Mouse (Mus musculus) limb, embryonic 14.5 days (tissue): ENCODE measurements around the gene Dut. TPM values are rescaled to one million over a fixed set of nuclear protein-coding genes. Genes with fewer than 3 reads are reported as not detected.
A peak's percentile ranks its signal among the peaks of the same experiment; 100 is the strongest.

Source experiments
- ATAC-seq: fragments of 200-750 bp; cut with Nextera tagmentation; 2 replicates; pipeline ENCODE4 v1.8.0; 2017; ENCODE audit warnings: low read depth, moderate number of reproducible peaks, moderate TSS enrichment; ENCODE audit not compliant: low FRiP score
- DNase-seq: peaks from one replicate; pipeline ENCODE4 v3.0.0-alpha.2; 2015; ENCODE audit warnings: low spot score
- H3K27ac ChIP-seq: fragments of 300-500 bp; sonication (generic); replicated peaks from 2 replicates; pipeline ENCODE4 v1.5.1; 2014; ENCODE audit warnings: low read depth, mild to moderate bottlenecking, low read length, moderate library complexity, mixed read lengths
- H3K27me3 ChIP-seq: fragments of 300-500 bp; sonication (generic); 2 replicates; pipeline ENCODE4 v1.6.1; 2014; ENCODE audit warnings: low read length, mixed read lengths; ENCODE audit not compliant: control insufficient read depth, insufficient read depth
- H3K36me3 ChIP-seq: fragments of 300-500 bp; sonication (generic); 2 replicates; pipeline ENCODE4 v1.6.1; 2014; ENCODE audit warnings: mild to moderate bottlenecking, low read length, moderate library complexity, mixed read lengths; ENCODE audit not compliant: control insufficient read depth, insufficient read depth
- H3K4me1 ChIP-seq: fragments of 300-500 bp; sonication (generic); 2 replicates; pipeline ENCODE4 v1.6.1; 2014; ENCODE audit warnings: antibody characterized with exemption, low read length, mixed read lengths; ENCODE audit not compliant: control insufficient read depth, insufficient read depth
- H3K4me2 ChIP-seq: fragments of 300-500 bp; sonication (generic); replicated peaks from 2 replicates; pipeline ENCODE4 v1.6.1; 2014; ENCODE audit warnings: low read depth, mild to moderate bottlenecking, low read length, moderate library complexity; ENCODE audit not compliant: severe bottlenecking
- H3K4me3 ChIP-seq: fragments of 300-500 bp; sonication (generic); replicated peaks from 2 replicates; pipeline ENCODE4 v1.5.1; 2014; ENCODE audit warnings: low read length
- H3K9ac ChIP-seq: fragments of 300-500 bp; sonication (generic); 2 replicates; pipeline ENCODE4 v1.6.1; 2014; ENCODE audit warnings: mild to moderate bottlenecking, low read depth, low read length, moderate library complexity; ENCODE audit not compliant: severe bottlenecking
- H3K9me3 ChIP-seq: fragments of 300-500 bp; sonication (generic); 2 replicates; pipeline ENCODE4 v1.6.1; 2016; ENCODE audit warnings: low read length; ENCODE audit not compliant: control insufficient read depth
- POLR2A ChIP-seq: fragments of 200-500 bp; IDR thresholded peaks from 2 replicates; pipeline ENCODE4 v1.8.0; 2012; ENCODE audit warnings: inconsistent platforms, mild to moderate bottlenecking, moderate library complexity, borderline replicate concordance; ENCODE audit not compliant: insufficient read depth, insufficient read length; ENCODE audit errors: extremely low read depth
- WGBS: fragments of 180-500 bp; shearing (Covaris S2); extraction: QIAGEN DNeasy Blood & Tissue Kit; methylation state at CpG from one replicate; pipeline ENCODE4 v1.1.7; 2014; 5-methylcytosine and 5-hydroxymethylcytosine counted together
- polyA plus RNA-seq, 2 experiments: library from polyadenylated mRNA; depleted of rRNA in 1 of 2; stranded (reverse) in 1 of 2; unstranded in 1 of 2; fragments of >200 nt; fragmentation: Nextera tagmentation in 1 of 2; extraction: Ambion mirVana in 1 of 2; gene quantifications; 2 replicates each; pipeline versions ENCODE4 v1.2.1 to v1.2.3; 2012 to 2014

The Dut gene
- polyA plus RNA-seq, 2 experiments: 101 to 129 TPM

GRCm38 (mm10) chr2:125233537-125233936, 13.5 kb upstream of the Dut start:
- Histone ChIP-seq H3K27ac (no peak overlapping the region), H3K4me3 (no peak overlapping the region), H3K4me2 (no peak overlapping the region), H3K27me3 (no peaks in the 10 kb centered on the region), H3K9me3 (no peaks in the 10 kb centered on the region), H3K9ac (no peak overlapping the region), H3K36me3 (no peaks in the 10 kb centered on the region), H3K4me1 (no peaks in the 10 kb centered on the region)
- 58% methylated on average over 2 of the region's 2 CpGs for WGBS
- no peak for TF ChIP-seq POLR2A
- DNase-seq (no peak), ATAC-seq (no peak)

GRCm38 (mm10) chr2:125234049-125234448, 12.9 kb upstream of the Dut start:
- 85% methylated on average over 2 of the region's 2 CpGs for WGBS
- Histone ChIP-seq H3K4me3 (no peak overlapping the region), H3K27ac (no peak overlapping the region), H3K4me1 (no peaks in the 10 kb centered on the region), H3K9ac (no peak overlapping the region), H3K9me3 (no peaks in the 10 kb centered on the region), H3K4me2 (no peak overlapping the region), H3K36me3 (no peaks in the 10 kb centered on the region), H3K27me3 (no peaks in the 10 kb centered on the region)
- TF ChIP-seq POLR2A: no peak
- DNase-seq: no peak
- ATAC-seq: no peak

- Histone ChIP-seq H3K4me1 (peaks cover 9% of the 10 kb centered on the region), H3K9ac (no peak overlapping the region), H3K9me3 (no peaks in the 10 kb centered on the region), H3K27ac (no peak overlapping the region), H3K4me2 (no peak overlapping the region), H3K36me3 (peaks cover 7% of the 10 kb centered on the region), H3K4me3 (no peak overlapping the region), H3K27me3 (no peaks in the 10 kb centered on the region)
- ATAC-seq: no peak
- DNase-seq: no peak
- 73% methylated on average over 3 of the region's 3 CpGs for WGBS
- no peak for TF ChIP-seq POLR2A
Observed at GRCm38 (mm10) chr2:125245545-125246285, 1.3 kb upstream of the Dut start.

- Histone ChIP-seq H3K9ac (peak overlapping the region; percentile 88), H3K4me3 (peak overlapping the region; percentile 75), H3K27ac (peak overlapping the region; percentile 95), H3K9me3 (no peaks in the 10 kb centered on the region), H3K27me3 (no peaks in the 10 kb centered on the region), H3K36me3 (peaks cover 17% of the 10 kb centered on the region), H3K4me2 (peak overlapping the region; percentile 67), H3K4me1 (peaks cover 9% of the 10 kb centered on the region)
- WGBS: 16% methylated on average over 9 of the region's 9 CpGs
- TF ChIP-seq POLR2A: no peak
- no peak for ATAC-seq
- DNase-seq: peak; percentile 23
Observed at GRCm38 (mm10) chr2:125246669-125247068, 321 bp upstream of the Dut start.

GRCm38 (mm10) chr2:125247962-125248235, 909 bp downstream of the Dut start:
- no peaks in the 10 kb centered on the region for H3K9me3 ChIP-seq
- H3K4me3 ChIP-seq: peak overlapping the region; percentile 75
- no peak; the same call in 1 of the 2 replicates for ATAC-seq
- H3K4me2 ChIP-seq: peak overlapping the region; percentile 67
- peak overlapping the region; percentile 95 for H3K27ac ChIP-seq
- H3K36me3 ChIP-seq: peaks cover 23% of the 10 kb centered on the region
- peak overlapping the region; percentile 88 for H3K9ac ChIP-seq
- H3K27me3 ChIP-seq: no peaks in the 10 kb centered on the region
- WGBS: 0% methylated on average over 9 of the region's 9 CpGs
- no peak for TF ChIP-seq POLR2A
- H3K4me1 ChIP-seq: peaks cover 9% of the 10 kb centered on the region
- peak; percentile 14 for DNase-seq
